Mouse (Mus musculus): ENCODE results near the gene Rasgrp4. TPM values are rescaled to one million over a fixed set of nuclear protein-coding genes. Genes with fewer than 3 reads are reported as not detected.

Rasgrp4 gene
- total and polyA plus RNA-seq, 3 experiments: 0.46 to 1.9 TPM; not detected in 1

GRCm38 (mm10) chr7:29178106-29178505 lies 43.5 kb downstream of the Rasgrp4 start:
- DNase-seq (ENCODE audit: low read depth, low spot score): no peak
- H3K4me1 ChIP-seq (ENCODE audit: control insufficient read depth in 1 of 2, insufficient read depth in 2 of 2, low read length in 2 of 2): peaks cover 0 to 15% of the 10 kb centered on the region in 2 experiments; a peak in 3 of 4 replicates
- peaks cover 23% of the 10 kb centered on the region for H3K79me2 ChIP-seq (ENCODE audit: control insufficient read depth, insufficient read depth, low read length, poor library complexity)
- no peaks in the 10 kb centered on the region for H3K9me3 ChIP-seq (replicated peaks; ENCODE audit: insufficient read depth, low read length)
- H3K27ac ChIP-seq (ENCODE audit: control insufficient read depth, low read depth, low read length): no peak overlapping the region
- H3K9ac ChIP-seq (ENCODE audit: control insufficient read depth, low read depth, low read length, poor library complexity, severe bottlenecking): no peak overlapping the region
- TF ChIP-seq MEF2A (IDR thresholded peaks at IDR 0.05; ENCODE audit: extremely low read depth, insufficient replicate concordance, low read depth, low read length, poor library complexity, severe bottlenecking) (no peak), TBP (IDR thresholded peaks at IDR 0.05; ENCODE audit: low read depth, low read length) (0 out of 2 replicates have a peak, but pooled peaks have one; percentile 29), HCFC1 (IDR thresholded peaks at IDR 0.05; ENCODE audit: low read depth, low read length) (no peak), POLR2A (IDR thresholded peaks at IDR 0.05; ENCODE audit: control insufficient read depth in 1 of 2, insufficient read depth in 1 of 2, low read depth in 1 of 2, low read length in 2 of 2, poor library complexity in 1 of 2) (no peak), CHD2 (IDR thresholded peaks at IDR 0.05; ENCODE audit: low read length) (no peak), CTCF (IDR thresholded peaks at IDR 0.05 in 2 of 3, conservative IDR thresholded peaks at IDR 0.05 in 1 of 3; ENCODE audit: control insufficient read depth in 1 of 3, insufficient read depth in 1 of 3, low read depth in 2 of 3, low read length in 3 of 3, poor library complexity in 1 of 3, severe bottlenecking in 1 of 3) (peak in 2 of 3 experiments; percentile 27 to 41; a peak in 3 of 6 replicates), SMC3 (IDR thresholded peaks at IDR 0.05; ENCODE audit: low read depth, low read length) (peak; percentile 14; the same call in 1 of the 2 replicates)
- no peaks in the 10 kb centered on the region for H3K27me3 ChIP-seq (ENCODE audit: control insufficient read depth in 1 of 2, insufficient read depth in 2 of 2, low read length in 2 of 2)
- peaks cover 0 to 6% of the 10 kb centered on the region in 2 experiments for H3K36me3 ChIP-seq (ENCODE audit: control insufficient read depth in 1 of 2, insufficient read depth in 2 of 2, low read length in 2 of 2)
- no peak overlapping the region for H3K4me3 ChIP-seq (ENCODE audit: control insufficient read depth in 1 of 2, insufficient read depth in 1 of 2, low read depth in 2 of 2, low read length in 2 of 2)

GRCm38 (mm10) chr7:29179323-29179722 lies 44.7 kb downstream of the Rasgrp4 start:
- peaks cover 0 to 6% of the 10 kb centered on the region in 2 experiments for H3K36me3 ChIP-seq (ENCODE audit: control insufficient read depth in 1 of 2, insufficient read depth in 2 of 2, low read length in 2 of 2)
- peak overlapping the region; percentile 90 to 97 for H3K4me3 ChIP-seq (ENCODE audit: control insufficient read depth in 1 of 2, insufficient read depth in 1 of 2, low read depth in 2 of 2, low read length in 2 of 2)
- 0 out of 2 replicates have a peak, but pooled peaks have one; percentile 43 for TF ChIP-seq MYC (IDR thresholded peaks at IDR 0.05; ENCODE audit: low read depth, low read length)
- TF ChIP-seq E2F4 (IDR thresholded peaks at IDR 0.05; ENCODE audit: borderline replicate concordance, low read depth, low read length): no peak
- no peak for TF ChIP-seq RCOR1 (IDR thresholded peaks at IDR 0.05; ENCODE audit: low read depth, low read length)
- TF ChIP-seq MXI1 (IDR thresholded peaks at IDR 0.05; ENCODE audit: low read depth, low read length): peak; percentile 43; the same call in 1 of the 2 replicates
- no peak for TF ChIP-seq TCF12 (IDR thresholded peaks at IDR 0.05; ENCODE audit: low read depth, low read length)
- TF ChIP-seq MEF2A (IDR thresholded peaks at IDR 0.05; ENCODE audit: extremely low read depth, insufficient replicate concordance, low read depth, low read length, poor library complexity, severe bottlenecking): peak; percentile 82; the same call in 1 of the 2 replicates
- no peak for TF ChIP-seq USF1 (IDR thresholded peaks at IDR 0.05; ENCODE audit: low read depth, low read length)
- TF ChIP-seq TBP (IDR thresholded peaks at IDR 0.05; ENCODE audit: low read depth, low read length): no peak; the same call in 1 of the 2 replicates
- TF ChIP-seq ETS1 (IDR thresholded peaks at IDR 0.05; ENCODE audit: low read depth, low read length): peak; percentile 25; the same call in 1 of the 2 replicates
- H3K27ac ChIP-seq (ENCODE audit: control insufficient read depth, low read depth, low read length): peak overlapping the region; percentile 2; the same call in 1 of the 2 replicates
- H3K4me1 ChIP-seq (ENCODE audit: control insufficient read depth in 1 of 2, insufficient read depth in 2 of 2, low read length in 2 of 2): peaks cover 0 to 15% of the 10 kb centered on the region in 2 experiments; a peak in 3 of 4 replicates
- H3K9ac ChIP-seq (ENCODE audit: control insufficient read depth, low read depth, low read length, poor library complexity, severe bottlenecking): peak overlapping the region; percentile 82
- H3K27me3 ChIP-seq (ENCODE audit: control insufficient read depth in 1 of 2, insufficient read depth in 2 of 2, low read length in 2 of 2): no peaks in the 10 kb centered on the region
- H3K79me2 ChIP-seq (ENCODE audit: control insufficient read depth, insufficient read depth, low read length, poor library complexity): peaks cover 23% of the 10 kb centered on the region
- no peaks in the 10 kb centered on the region for H3K9me3 ChIP-seq (replicated peaks; ENCODE audit: insufficient read depth, low read length)
- peak; percentile 61 for DNase-seq (ENCODE audit: low read depth, low spot score)
